Mouse (Mus musculus) small intestine, adult 2 months (tissue): ENCODE measurements around the gene Gm17783.

Source experiments
- CTCF ChIP-seq: fragments of 200-500 bp; IDR thresholded peaks from 2 replicates; pipeline ENCODE4 v1.5.1; 2012; ENCODE audit warnings: low read depth, mild to moderate bottlenecking, control low read depth, inconsistent platforms, low read length, moderate library complexity, mixed read lengths; ENCODE audit not compliant: insufficient replicate concordance, insufficient read length; ENCODE audit errors: extremely low read depth
- POLR2A ChIP-seq: fragments of 200-500 bp; IDR thresholded peaks from 2 replicates; pipeline ENCODE4 v1.6.1; 2012; ENCODE audit warnings: low read depth, mild to moderate bottlenecking, control low read depth, inconsistent platforms, low read length, moderate library complexity

DNA sequence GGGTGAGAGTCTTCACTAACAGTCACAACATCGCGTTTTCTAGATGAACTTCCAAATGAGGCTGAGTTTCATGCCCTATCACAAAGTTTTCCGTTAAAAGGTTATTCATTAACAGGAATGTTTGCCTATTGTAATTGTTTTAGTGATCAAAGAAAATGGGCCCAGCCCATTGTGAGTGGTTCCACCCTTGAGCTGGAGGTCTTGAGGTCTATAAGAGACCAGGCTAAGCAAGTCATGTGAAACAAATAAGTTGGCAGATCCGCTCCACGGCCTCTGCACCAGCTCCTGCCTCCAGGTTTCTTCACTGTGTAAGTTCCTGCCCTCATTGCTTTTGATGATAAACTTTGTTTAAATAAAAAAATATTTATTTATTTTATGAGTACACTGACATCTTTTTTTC, 38.9 kb downstream of the Gm17783 start, which contains the start of gene Gm609:
- no peak for TF ChIP-seq CTCF
- no peak for TF ChIP-seq POLR2A
